Mouse (Mus musculus): ENCODE measurements at regions not wholly inside any gene's neighbourhood (a gene's known extent, or its start where the extent isn't known, plus 50 kb on each side); places are given as distances from the start of the nearest gene placed in this dataset.
A peak's percentile ranks its signal among the peaks of the same experiment; 100 is the strongest.

DNA sequence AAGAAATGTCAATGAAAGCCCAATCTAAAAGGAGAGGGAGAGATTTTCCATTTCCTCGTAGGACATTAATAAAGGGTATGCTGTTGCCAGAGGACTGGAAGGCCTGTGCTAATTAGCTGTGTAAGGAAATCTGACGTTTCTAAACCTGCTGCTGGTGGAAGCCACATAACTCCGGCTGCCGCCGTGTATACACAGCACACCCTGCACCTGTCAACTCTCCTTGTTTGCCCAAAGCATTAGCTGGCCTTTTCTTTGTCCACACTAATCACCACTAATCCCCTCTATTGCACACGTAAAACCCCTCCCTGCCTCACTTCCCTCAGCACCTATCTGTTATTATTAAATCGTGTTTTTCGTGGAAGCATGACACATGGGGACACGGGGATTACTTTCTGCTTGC, 108.7 kb downstream of the Gm10260 start:
- no peak for DNase-seq

DNA sequence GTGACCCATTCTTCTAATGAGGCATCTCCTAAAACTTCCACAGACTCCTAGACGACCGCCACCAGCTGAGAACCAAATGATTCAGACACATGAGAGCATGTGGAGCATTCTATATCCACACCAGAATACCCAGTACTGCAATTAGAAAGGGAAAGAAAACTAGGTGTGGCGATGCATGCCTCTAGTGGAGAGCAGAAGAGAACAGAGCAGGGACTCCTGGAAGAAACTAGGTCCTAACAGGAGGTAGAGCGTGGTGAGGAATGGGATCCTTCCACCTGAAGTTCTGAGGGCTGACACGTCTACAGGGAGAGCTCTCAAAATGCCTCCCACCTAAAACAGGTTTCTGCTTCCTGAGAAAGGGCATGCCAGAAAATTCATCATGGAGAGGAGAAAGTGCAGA, 109.3 kb downstream of the Gm10260 start:
- DNase-seq = no peak

DNA sequence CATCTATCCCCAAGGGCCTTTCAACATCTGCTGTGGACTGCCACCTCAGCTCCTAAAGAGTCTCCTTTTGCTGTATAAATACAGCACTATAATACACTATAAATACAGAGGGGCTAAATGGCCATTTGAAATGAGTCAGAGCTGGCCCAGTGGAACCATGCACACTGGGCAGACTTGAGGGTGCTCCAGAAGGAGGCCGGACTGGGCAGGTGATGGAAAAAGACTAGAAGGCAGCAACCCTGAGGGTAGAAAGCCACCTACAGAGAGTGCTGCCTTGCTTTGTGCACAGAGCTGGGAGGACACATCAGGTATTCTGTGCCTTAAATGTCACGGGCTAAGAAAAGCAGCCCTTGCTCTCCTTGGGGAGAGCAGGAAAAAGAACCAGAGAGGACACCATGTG, 110.2 kb downstream of the Gm10260 start:
- no peak for DNase-seq

DNA sequence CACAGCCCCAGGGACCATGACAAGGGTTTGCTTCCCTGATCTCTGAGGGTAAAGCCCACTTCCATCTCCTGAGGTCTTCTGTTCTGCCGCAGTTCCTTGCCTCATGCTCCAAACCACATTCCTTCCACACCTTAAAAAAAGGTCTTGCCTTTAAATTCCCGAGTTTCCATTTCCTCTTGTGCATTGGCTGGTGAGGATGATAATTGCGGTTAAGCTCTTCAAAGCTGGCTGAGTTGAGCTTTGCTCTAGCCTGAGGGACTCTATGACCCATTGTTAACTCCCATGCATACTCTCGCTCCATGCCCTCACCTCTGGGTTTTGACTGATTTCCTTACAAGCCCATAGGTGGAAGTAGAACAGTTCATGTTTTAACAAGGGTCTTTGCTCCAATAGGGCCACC, 112.9 kb downstream of the Gm10260 start:
- no peak for DNase-seq

DNA sequence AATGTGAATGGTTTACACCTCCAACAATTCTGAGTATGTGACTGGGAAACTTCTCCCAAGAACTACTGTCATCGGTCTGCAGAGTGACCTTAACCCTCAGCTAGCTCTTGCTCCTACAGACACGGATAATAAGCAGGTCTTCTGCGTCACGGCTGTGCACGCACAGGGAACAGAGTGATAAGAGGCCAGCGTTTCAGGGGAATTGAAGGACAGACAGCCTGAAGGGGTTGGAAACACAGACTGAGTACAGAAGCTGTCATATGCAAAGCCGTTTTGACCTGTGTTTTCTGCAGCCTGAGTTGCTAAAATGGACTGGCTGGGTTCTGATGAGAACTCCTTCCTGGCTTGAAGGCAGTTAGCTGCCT, 114.4 kb downstream of the Gm10260 start:
- no peak for DNase-seq

DNA sequence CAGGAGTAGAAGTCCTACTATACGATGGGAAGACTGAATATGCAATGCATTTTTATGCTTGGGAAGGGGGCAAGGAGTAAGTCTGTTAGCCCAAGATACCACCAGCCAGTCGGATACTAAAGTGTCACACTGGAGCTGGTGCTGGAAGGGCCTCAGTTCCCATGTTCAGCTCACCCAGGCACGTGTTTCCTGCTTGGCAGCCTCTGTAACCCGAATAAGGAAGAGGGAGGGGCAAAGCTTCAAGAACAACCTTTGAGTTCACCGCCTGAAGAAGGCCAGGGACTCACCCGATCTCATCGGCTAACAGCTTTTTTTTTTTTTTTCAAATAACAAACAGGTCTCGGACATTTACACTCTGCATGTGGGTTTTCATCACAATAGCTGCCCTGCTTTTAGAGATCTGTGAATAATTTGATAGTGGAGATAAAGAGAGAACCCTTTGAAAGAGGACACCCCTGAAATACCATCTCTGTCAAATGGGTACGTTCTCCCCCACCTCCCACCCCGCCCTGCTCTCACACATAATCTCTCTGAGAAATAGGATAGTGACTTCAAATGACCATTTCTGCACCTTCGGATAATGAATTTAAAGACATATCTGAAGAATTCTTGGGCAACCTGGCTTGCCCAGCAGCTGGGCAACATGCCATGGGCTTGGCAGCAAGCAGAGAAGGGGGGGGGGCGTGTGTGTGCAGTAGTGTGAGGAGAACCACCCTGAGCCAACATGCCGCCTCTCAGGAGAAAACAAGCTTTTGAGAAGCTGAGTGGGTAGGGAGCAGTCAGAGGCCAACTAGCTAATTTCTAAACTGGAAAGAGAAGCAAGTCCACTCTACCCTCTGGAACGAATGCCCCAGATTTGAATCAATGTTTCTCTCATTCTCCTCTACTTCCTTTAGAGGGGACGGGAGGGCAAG, 115.1 kb downstream of the Gm10260 start:
- peak; percentile 35 for DNase-seq

DNA sequence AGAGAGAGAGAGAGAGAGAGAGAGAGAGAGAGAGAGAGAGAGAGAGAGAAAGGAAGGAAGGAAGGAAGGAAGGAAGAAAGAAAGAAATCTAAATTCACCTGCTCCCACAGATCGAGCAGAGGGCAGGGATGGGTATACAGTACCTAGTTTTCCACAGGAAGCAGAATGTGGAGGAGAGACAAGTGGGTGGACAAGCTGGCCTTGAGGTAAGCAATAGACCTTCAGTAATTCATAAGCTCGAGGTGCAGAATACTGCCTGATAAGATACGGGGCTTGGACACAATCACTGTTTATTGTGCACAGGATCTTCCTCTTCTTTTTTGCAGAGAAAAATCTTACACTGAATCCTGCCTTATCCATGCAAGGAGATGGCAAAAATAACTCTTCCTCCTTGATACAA, 120.2 kb downstream of the Gm10260 start:
- no peak for DNase-seq

DNA sequence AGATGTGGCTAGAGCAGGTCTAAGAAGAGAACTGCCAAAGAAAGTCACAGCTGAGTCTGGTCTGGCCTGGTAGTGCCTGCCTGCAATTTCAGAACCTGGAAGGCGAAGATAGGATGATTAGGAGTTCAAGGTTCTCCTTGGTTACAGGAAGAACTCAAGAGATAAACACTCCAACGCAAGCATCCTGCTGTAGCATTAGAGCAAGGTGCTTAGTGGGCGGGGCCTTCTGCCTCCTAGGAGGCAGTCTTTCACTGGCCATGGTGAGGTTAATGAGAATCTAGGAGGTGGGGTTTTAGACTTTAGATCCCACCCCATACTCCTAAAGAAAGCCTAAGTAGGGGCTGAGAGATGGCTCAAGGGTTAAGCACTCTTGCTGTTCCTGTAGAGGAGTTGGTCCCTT, 120.8 kb downstream of the Gm10260 start:
- DNase-seq = no peak

DNA sequence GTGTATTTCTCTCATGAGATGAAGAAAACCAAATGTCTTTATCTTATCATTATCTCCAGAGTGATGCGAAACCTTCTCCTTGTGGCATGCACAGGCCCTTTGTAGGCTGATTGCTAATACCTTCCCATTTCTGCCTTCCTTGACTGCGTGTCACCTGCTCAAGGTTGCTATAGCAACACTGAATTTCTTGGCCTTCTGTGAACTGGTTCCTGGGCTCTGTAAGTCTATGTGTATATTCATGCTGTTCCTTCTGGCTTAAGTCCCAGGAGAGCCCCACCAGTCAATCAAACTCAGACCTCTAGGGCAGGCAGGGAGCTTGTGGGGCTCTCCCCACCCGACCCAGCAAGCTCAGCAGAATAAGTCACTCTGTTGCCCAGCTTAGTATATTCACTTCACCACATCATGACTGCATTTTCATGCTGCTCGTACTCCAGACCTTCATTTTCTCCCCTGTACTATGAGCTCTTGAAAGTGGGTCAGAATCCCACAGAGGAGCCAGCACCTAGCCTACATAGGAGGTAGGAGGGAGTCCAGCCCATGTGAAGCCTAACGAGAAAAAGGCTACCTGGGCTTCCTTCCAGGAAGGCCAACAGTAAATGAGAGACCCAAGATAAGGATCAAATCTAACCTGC, 121.9 kb downstream of the Gm10260 start:
- DNase-seq = no peak

DNA sequence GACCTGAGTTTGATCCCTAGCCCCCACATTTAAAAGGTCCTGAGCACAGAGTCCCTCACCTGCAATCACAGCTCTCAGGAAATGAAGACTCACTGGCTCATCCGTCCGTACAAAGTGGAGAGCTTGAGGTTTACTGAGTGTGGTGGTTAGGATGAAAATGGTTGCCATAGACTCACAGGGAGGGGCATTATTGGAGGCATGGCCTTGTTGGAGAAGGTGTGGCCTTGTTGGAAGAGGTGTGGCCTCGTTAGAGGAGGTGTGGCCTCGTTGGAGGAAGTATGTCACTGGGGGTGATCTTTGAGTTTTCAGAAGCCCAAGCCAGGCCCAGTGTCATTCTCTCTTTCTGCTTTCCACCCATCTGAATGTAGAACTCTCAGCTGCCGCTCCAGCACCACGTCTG, 122.9 kb downstream of the Gm10260 start:
- DNase-seq = no peak

DNA sequence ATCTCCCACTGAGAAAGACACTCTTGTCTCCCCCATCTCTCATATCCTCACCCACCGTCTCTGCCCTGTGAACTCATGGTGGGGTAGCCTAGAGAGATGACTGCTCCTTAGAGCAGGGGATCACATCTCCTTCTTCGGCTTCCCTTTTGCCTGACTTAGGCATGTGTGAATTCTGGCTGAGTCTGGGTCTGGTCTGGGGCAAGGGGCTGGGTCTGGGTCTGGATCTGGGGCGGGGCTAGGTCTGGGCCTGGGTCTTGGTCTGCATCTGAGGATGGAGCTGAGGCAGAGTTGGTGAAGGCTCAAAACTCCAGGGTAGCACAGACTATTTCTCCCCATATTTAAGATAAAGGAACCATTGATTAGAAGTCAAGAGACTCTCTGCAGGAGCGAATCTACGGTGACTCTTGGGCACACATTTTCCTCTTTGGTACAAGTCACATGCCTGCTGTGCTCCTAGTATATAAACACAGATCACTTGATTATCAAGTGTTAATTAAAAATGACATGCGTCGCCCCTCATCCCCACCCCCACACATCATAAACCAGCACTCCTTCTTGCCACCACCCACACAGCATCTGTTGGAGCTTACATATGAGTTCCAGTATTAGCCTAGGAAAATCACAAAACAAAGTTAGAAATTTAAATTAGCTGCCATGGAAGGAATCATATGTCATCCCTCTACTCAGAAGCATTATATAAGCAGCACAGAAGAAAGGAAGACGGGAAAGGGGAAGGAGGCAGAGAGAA, 126.2 kb downstream of the Gm10260 start:
- DNase-seq = no peak

DNA sequence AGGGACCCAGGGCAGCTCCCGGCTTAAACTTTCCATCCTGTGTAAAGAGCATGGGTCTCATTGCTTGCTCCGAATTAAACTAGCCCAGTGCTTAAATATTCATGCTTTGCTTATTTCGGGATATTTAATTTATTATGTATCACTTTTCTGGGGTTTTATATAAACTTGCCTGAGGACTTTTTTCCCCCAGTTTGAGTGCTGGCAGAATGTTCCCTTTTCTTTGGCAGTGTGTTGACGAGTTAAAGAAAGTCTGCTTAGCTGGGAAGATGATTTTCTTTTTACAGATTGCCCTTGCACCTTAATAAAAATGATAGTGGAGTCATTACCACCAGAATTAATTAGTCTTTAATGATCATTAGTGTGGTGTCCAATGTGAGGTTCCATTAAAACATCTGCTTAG, 126.9 kb downstream of the Gm10260 start:
- DNase-seq = no peak

DNA sequence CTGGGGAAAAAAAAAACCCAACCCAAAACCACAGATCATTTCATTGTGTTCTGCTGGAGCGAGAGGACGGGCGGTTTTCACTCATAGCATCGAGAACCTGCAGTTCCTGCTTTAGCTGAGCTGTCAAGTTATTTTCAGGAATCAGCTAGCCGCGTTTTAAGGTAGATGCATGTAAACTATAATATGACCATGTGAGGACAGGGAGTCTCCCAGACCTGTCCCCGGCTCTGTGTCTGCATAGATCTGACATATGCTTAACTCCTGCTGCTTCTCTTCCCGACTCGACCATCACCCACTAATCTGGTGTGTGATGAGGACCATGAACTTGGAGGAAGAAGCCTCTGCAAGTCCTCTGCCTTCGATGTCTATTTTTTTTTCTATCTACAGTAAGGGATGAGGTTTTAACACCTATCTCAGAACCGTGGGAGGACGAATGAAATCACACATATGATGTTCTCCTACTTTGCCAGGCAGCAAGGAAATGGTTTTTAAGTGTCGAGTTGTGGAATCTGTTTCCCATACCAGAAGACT, 128.5 kb downstream of the Gm10260 start:
- no peak for DNase-seq

DNA sequence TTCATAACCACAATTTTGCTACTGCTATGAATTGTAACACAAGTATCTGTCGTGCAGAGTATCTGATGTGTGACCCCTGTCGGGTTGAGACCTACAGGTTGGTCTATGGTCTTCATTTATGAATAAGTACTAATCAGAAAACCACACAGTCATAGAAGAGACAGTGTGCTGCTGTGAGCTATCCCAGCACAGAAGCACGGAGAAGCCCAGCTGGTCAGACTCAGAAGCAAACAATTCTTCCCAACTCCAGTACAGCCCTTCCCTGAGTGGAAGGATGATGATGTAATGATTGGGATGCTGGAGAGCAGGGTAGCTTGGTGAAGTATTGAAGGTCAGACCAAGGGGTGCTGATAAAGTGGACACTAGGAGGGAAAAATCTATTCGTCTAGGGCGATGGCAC, 129.5 kb downstream of the Gm10260 start:
- no peak for DNase-seq

DNA sequence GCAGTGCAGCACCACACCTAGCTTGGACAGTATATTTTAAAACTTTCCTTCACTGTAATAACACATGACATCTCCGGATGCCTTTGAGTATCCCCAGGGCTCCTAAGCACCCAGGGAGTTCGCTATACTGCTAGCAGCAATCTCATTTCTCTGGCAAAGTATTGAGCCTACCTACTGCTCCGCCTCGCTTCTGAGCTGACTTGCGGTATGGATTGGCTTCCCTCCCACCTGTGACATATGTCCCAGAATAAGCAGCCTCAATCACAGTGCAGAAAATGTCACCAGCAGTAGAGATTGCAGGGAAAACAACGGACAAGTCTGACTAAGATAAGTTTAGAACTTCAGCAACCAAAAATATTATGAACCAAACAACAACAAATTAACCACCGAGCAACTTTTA, 131.8 kb downstream of the Gm10260 start:
- no peak for DNase-seq

DNA sequence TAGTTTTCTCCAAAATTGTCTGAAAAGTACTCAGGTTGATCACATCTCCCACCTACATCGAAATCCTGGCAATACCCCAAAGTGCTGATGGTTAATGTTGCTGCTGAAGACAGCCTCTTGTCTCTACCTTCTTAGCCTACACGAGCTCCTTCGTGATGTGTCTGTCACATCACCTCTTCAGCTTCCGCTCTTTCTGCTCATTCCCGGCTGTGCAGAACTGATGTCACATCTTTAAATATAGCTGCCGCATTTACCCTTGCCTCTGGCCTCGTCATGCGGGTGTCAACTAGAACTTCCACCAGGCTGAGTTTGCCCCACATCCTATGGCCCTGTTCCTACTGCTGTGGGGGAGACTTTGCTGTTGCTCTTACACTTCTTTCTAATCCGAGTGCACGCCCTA, 133.2 kb downstream of the Gm10260 start:
- no peak for DNase-seq

DNA sequence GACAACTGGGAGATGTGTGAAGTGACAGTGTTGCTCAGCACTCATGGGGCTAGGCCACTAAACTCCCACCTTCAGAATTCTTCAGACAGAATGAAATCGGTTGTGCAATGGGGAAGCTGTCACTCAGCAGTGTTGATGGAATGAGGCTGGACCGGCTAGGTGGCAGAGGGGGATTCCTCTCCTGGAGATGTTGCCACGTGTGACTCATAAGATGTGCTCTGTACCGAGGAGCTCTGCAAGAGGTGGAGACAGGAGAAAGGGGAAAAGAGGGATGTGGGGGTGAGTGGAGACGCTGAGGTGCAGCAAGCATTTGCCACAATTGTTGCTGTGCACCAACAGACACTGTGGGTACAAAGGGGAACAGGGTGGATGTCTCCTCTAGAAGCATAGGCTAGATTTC, 133.6 kb downstream of the Gm10260 start:
- no peak for DNase-seq

DNA sequence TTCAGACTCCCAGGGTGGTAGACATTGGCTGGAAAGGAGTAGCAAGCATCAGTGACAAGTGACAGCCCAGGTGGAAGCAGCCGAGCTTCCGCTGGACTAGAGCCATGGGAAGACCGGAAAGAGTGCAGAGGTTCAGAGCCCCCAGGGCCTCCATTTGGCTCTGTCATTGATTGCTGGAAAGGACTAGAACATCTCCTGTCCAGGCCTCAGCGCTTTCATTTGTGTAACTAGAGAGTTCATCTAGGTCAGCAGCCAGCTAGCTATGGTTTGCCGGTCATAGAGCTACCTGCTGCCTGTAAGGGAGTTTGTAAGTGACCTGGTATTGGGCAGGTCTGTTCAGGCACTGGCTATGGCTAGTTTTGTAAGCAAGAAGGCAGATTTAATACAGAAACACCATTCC, 134.3 kb downstream of the Gm10260 start:
- no peak for DNase-seq

DNA sequence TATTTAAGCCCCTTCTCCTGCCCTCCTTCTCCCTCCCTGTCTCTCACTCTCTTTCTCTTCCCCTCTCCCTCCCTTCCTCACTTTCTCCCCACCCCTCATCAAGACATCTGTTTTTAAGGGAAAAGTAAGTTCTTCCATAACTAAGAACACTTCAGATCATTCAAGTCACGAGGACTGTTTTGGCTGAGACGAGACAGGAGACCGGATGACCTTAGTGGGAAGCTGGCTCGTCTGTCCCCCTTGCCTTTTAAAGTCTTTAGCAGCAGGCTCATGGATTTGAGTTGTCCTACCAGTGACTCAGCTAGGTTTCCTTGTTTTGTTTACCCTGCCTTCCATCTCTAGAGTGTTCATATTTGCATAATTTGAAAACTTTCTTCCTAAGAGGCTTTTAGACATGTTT, 135.0 kb downstream of the Gm10260 start:
- no peak for DNase-seq

DNA sequence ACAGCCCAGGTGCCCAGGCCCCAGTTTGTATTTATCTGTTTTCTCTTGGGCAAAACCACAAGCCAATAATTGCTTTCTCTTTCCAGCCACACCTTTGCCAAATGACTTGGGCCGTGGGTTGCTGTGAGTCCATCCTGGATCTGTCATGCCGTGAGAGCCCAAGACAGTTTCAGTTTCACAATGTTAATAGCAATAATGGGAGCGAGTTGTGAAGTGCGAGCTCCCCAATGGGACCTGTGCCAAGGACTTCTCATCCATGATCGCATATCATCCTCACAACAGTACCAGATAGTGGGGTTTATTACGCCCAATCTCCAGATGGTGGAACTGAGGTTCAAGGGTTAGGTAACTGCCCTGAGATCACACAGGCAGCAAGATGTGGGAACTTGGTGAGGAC, 142.2 kb downstream of the Gm10260 start:
- DNase-seq = no peak

DNA sequence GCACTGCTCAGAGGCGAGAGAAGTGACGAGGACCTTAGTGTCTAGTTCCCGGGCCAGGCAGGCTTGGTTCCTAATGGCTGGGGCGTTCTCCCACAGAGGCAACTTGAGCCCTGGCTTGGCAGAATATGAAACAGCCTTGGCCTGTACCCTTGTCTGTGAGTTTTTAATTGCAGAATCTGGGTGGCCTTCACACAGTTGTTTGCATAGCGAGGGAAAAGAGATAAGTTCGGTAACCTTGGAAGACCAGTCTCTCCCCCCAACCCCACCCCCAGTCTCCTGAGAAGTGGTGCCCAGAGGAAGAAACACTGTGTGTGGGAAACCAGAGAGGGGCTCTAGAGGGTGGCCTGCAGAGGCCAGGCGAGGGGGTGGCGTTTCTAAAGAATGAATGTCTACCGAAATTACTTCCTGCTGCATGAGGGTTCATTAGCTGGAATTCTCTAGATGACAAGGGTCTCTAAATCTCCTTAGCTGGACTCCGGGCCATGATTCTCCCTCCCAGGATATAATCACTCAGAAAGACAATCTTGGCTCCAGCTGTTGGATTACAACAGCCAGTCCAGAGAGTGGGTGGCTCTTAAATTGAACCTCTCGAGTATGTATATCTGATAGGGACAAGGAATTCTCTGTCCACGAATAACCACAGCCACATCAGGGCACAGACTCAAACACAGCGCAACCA, 142.8 kb downstream of the Gm10260 start:
- peak; percentile 39 for DNase-seq

DNA sequence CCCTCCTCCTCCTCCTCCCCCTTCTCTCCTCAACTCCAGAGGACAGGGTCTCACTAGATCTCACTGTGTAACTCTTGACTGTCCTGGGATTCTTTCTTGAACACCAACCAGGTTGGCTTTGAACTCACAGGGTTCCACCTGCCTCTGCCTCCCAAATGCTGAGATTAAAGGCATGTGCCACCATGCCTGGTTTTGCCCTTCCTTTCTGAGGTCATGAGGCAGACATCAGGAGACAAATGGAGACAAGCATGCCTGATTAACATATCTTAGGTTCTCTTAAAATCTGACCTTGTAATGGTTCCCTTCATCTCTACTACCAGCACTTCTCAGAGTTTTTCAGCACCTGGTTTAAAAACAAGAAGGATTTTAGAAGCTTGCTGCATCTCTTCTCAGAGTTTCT, 143.5 kb downstream of the Gm10260 start:
- DNase-seq = no peak
